Mouse (Mus musculus): Measurements from ENCODE around the gene Fam171b. TPM values are rescaled to one million over a fixed set of nuclear protein-coding genes. Genes with fewer than 3 reads are reported as not detected.

Fam171b gene
- polyA plus RNA-seq, 1 experiment from 2014 or later: 24.3 TPM

- 85% methylated on average over 6 of the region's 6 CpGs for WGBS
- Histone ChIP-seq H3K4me1 (peaks cover 27% of the 10 kb centered on the region), H3K36me3 (no peaks in the 10 kb centered on the region), H3K27me3 (ENCODE audit: low read depth, poor library complexity, severe bottlenecking) (peaks cover 9% of the 10 kb centered on the region; the same call in 1 of the 2 replicates), H3K9me3 (replicated peaks) (no peaks in the 10 kb centered on the region), H3K4me3 (no peak overlapping the region), H3K27ac (replicated peaks) (no peak overlapping the region)
- no peak for DNase-seq (ENCODE audit: low spot score)
These were observed 3.7 kb downstream of the Fam171b start for GRCm38 (mm10) chr2:83816147-83816546.

GRCm38 (mm10) chr2:83825161-83825560, 12.7 kb downstream of the Fam171b start:
- Histone ChIP-seq H3K9me3 (replicated peaks) (no peaks in the 10 kb centered on the region), H3K36me3 (no peaks in the 10 kb centered on the region), H3K27ac (replicated peaks) (no peak overlapping the region), H3K4me1 (peaks cover 25% of the 10 kb centered on the region), H3K4me3 (no peak overlapping the region), H3K27me3 (ENCODE audit: low read depth, poor library complexity, severe bottlenecking) (no peaks in the 10 kb centered on the region)
- DNase-seq (ENCODE audit: low spot score): no peak
- WGBS: 82% methylated on average over 5 of the region's 5 CpGs

DNA sequence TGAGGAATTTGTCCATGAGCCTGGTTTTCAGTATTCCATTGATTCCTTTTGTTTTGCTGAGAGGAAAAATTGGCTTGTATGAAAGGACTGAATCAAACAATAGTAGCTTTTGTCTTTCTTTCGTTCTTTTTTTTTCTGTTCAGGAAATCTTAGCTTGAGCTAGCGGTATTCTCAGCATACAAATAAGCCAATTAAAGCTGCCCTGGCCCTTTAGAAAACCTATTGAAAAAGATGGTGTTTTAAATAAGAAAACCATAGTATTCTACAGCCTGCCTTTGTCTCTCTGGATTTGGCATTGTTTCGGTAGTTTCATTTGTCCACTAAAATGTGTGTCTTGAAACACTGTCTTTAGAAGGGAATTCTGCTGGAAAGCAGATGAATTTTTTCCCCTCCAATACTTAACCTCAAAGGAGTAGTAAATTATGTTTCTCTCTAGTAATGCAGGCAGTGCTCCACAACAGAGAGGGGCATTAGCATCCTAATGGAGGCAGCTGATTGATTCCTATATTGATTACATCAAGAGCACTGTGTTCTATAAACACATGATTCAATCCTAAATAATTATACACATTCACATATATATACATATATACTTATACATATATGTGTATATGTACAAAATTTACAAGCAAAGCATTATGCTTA, 16.6 kb downstream of the Fam171b start:
- WGBS: 32% methylated on average over 3 of the region's 3 CpGs
- DNase-seq (ENCODE audit: low spot score): no peak
- Histone ChIP-seq H3K27ac (replicated peaks) (peak overlapping the region; percentile 55; the same call in 1 of the 2 replicates), H3K9me3 (replicated peaks) (no peaks in the 10 kb centered on the region), H3K27me3 (ENCODE audit: low read depth, poor library complexity, severe bottlenecking) (no peaks in the 10 kb centered on the region), H3K36me3 (no peaks in the 10 kb centered on the region), H3K4me1 (peaks cover 29% of the 10 kb centered on the region), H3K4me3 (no peak overlapping the region)

GRCm38 (mm10) chr2:83832903-83833302, 20.5 kb downstream of the Fam171b start:
- Histone ChIP-seq H3K4me3 (no peak overlapping the region), H3K4me1 (peaks cover 39% of the 10 kb centered on the region)
- WGBS: 86% methylated on average over 4 of the region's 4 CpGs

GRCm38 (mm10) chr2:83835313-83836070, 23.1 kb downstream of the Fam171b start:
- H3K27ac ChIP-seq (replicated peaks): peak overlapping the region; percentile 61
- H3K36me3 ChIP-seq: 0 out of 2 replicates have a peak, but pooled peaks cover 4% of the 10 kb centered on the region
- H3K27me3 ChIP-seq (ENCODE audit: low read depth, poor library complexity, severe bottlenecking): no peaks in the 10 kb centered on the region
- no peak for DNase-seq (ENCODE audit: low spot score)
- H3K4me3 ChIP-seq: no peak overlapping the region
- H3K4me1 ChIP-seq: peaks cover 15% of the 10 kb centered on the region
- 52% methylated on average over 10 of the region's 10 CpGs for WGBS
- H3K9me3 ChIP-seq (replicated peaks): no peaks in the 10 kb centered on the region

More at GRCm38 (mm10) chr2:83832903-83833302, 20.5 kb downstream of the Fam171b start:
- Histone ChIP-seq H3K36me3 (no peaks in the 10 kb centered on the region), H3K27me3 (ENCODE audit: low read depth, poor library complexity, severe bottlenecking) (no peaks in the 10 kb centered on the region), H3K27ac (replicated peaks) (no peak overlapping the region), H3K9me3 (replicated peaks) (no peaks in the 10 kb centered on the region)
- DNase-seq (ENCODE audit: low spot score): no peak

DNA sequence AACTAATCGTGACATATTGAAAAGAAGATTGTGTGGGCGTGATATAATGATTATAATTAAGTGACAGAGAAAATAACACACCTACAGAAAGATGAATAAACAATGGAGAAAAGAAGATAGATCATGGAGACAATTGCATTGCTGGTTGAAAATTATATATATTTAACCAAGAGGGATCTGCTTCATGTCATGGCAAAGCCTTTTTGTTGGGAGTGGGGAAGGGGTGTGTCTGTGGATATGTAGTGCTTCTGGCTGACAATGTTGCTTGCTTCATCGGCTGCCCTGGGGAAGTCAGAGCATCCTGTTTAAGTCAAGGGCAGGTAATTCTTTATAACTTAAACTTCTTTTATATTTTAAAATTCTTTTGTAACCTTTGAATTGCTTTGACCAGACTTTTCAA, 36.1 kb downstream of the Fam171b start:
- Histone ChIP-seq H3K9me3 (replicated peaks) (no peaks in the 10 kb centered on the region), H3K4me3 (no peak overlapping the region), H3K36me3 (0 out of 2 replicates have a peak, but pooled peaks cover 3% of the 10 kb centered on the region), H3K27ac (replicated peaks) (no peak overlapping the region), H3K4me1 (peaks cover 13% of the 10 kb centered on the region), H3K27me3 (ENCODE audit: low read depth, poor library complexity, severe bottlenecking) (0 out of 2 replicates have a peak, but pooled peaks cover 5% of the 10 kb centered on the region)
- no peak for DNase-seq (ENCODE audit: low spot score)
- WGBS: 89% methylated on average over 3 of the region's 3 CpGs

DNA sequence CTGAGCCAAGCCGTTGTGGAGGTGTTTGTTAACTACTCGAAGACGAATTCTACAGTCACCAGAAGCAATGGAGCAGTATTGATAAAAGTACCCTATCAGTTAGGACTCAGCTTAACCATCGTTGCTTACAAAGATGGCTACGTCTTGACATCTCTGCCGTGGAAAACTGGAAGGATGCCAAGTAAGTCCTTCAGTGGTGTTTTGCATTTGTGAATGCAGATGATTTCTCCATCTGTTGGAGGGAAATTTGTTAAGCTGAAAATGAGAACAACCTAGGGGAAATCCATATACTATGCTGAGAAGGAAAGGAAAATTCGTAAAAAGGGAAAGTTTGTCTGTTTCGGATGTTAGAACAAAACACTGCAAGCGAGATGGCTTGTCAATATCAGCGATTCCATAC, 41.0 kb downstream of the Fam171b start:
- no peaks in the 10 kb centered on the region for H3K27me3 ChIP-seq (ENCODE audit: low read depth, poor library complexity, severe bottlenecking)
- H3K9me3 ChIP-seq (replicated peaks): no peaks in the 10 kb centered on the region
- H3K27ac ChIP-seq (replicated peaks): no peak overlapping the region
- H3K4me3 ChIP-seq: no peak overlapping the region
- no peaks in the 10 kb centered on the region for H3K4me1 ChIP-seq
- H3K36me3 ChIP-seq: peaks cover 20% of the 10 kb centered on the region; the same call in 1 of the 2 replicates
- WGBS: 91% methylated on average over 10 of the region's 10 CpGs
- no peak for DNase-seq (ENCODE audit: low spot score)

DNA sequence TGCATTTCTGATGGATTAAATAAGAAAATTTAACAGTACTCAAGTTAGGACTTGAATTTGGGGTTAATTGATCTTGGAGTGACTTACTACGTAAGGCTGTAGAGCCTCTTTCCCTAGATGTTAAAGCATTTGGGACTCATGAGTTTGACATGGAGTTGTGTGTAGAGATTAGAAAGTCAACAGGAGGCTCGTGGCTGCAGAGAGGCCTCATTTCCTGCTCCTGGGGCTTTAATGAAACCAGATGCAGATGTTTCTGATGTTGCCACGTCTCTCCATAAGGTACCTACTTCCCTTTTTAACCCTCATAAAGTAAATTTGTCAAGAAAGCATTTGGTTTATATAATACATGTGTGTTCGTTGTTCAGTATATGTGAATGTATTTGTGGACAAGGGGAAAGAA, 43.8 kb downstream of the Fam171b start:
- WGBS: 68% methylated on average over 4 of the region's 4 CpGs
- Histone ChIP-seq H3K4me3 (no peak overlapping the region), H3K9me3 (replicated peaks) (no peaks in the 10 kb centered on the region), H3K4me1 (no peaks in the 10 kb centered on the region), H3K27ac (replicated peaks) (no peak overlapping the region), H3K36me3 (peaks cover 20% of the 10 kb centered on the region; the same call in 1 of the 2 replicates), H3K27me3 (ENCODE audit: low read depth, poor library complexity, severe bottlenecking) (no peaks in the 10 kb centered on the region)
- DNase-seq (ENCODE audit: low spot score): no peak

DNA sequence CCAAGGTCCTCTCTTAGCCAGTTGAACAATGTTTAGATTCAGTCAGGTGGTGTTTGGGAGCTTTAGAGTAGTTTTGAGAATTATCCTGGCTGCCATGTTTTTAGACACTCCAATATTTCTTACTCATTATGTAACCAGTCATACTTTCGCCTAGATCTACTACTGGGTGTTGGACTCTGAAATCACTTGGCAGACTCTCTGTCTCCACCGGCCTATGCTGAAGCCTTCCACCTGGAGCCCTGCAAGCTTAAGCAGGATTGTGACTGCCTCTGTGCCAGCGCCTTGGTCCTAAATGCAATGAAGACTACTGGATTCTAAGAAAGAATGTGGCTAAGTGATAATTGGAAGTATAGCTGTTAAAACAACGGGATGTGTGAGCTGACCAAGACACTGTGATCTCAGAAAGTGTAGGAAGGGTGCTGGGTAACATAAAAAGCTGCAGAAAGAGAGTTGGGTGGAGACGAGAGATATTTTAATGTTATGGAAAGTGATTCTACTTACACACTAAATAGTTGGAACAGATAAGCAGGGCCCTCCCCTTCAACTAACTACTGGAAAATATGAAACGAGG, 71.5 kb downstream of the Fam171b start:
- WGBS: 88% methylated on average over 6 of the region's 6 CpGs
- Histone ChIP-seq H3K4me1 (no peaks in the 10 kb centered on the region), H3K4me3 (no peak overlapping the region), H3K27ac (replicated peaks) (no peak overlapping the region), H3K36me3 (peaks cover 18% of the 10 kb centered on the region), H3K9me3 (replicated peaks) (no peaks in the 10 kb centered on the region), H3K27me3 (ENCODE audit: low read depth, poor library complexity, severe bottlenecking) (no peaks in the 10 kb centered on the region)
- DNase-seq (ENCODE audit: low spot score): no peak

GRCm38 (mm10) chr2:83893701-83894100, 81.3 kb downstream of the Fam171b start:
- DNase-seq (ENCODE audit: low spot score): no peak
- no peak overlapping the region for H3K27ac ChIP-seq (replicated peaks)

GRCm38 (mm10) chr2:83901896-83902540, 89.6 kb downstream of the Fam171b start:
- 81% methylated on average over 2 of the region's 2 CpGs for WGBS
- no peaks in the 10 kb centered on the region for H3K27me3 ChIP-seq (ENCODE audit: low read depth, poor library complexity, severe bottlenecking)

More at GRCm38 (mm10) chr2:83893701-83894100, 81.3 kb downstream of the Fam171b start:
- H3K4me3 ChIP-seq: no peak overlapping the region
- WGBS: 88% methylated on average over 2 of the region's 2 CpGs
- H3K27me3 ChIP-seq (ENCODE audit: low read depth, poor library complexity, severe bottlenecking): no peaks in the 10 kb centered on the region
- H3K9me3 ChIP-seq (replicated peaks): no peaks in the 10 kb centered on the region
- no peaks in the 10 kb centered on the region for H3K36me3 ChIP-seq
- H3K4me1 ChIP-seq: no peaks in the 10 kb centered on the region

DNA sequence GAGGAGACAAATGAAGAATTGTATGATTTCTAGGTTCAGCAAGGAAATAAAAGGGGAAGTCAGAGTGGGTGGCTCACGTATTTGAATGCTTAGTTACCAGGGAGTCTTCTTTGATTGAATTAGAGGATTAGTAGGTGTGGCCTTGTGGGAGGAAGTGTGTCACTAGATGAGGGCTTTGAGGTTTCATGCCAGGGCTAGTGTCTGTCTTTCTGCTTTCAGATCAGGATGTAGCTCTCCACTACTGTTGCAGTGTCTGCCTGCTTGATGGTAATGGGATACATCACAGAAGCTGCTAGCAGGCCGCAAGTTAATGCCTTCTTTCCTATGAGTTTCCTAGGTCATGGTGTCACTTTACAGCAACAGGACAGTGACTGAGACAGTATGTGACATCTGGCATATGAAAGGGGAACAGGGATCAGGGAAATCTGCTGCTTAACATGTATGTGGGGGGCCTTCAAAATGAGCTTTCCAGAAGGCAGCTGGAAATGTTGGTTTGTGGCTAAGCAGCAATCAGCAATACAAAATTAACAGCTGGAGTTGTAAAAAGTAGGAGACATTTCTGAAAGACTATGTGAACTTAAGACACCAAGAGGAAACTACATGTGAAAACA, 117.1 kb downstream of the Fam171b start:
- H3K27ac ChIP-seq (replicated peaks): no peak overlapping the region
- no peak overlapping the region for H3K4me3 ChIP-seq
- 50% methylated on average over 2 of the region's 2 CpGs for WGBS
- H3K36me3 ChIP-seq: no peaks in the 10 kb centered on the region
- peaks cover 6% of the 10 kb centered on the region for H3K4me1 ChIP-seq
- no peaks in the 10 kb centered on the region for H3K27me3 ChIP-seq (ENCODE audit: low read depth, poor library complexity, severe bottlenecking)
- H3K9me3 ChIP-seq (replicated peaks): no peaks in the 10 kb centered on the region
- DNase-seq (ENCODE audit: low spot score): no peak

More at GRCm38 (mm10) chr2:83901896-83902540, 89.6 kb downstream of the Fam171b start:
- Histone ChIP-seq H3K4me1 (no peaks in the 10 kb centered on the region), H3K9me3 (replicated peaks) (no peaks in the 10 kb centered on the region), H3K36me3 (no peaks in the 10 kb centered on the region), H3K4me3 (no peak overlapping the region), H3K27ac (replicated peaks) (no peak overlapping the region)
- DNase-seq (ENCODE audit: low spot score): no peak

All from midbrain, embryonic 10.5 days (tissue).